In the genomic region with DNA sequence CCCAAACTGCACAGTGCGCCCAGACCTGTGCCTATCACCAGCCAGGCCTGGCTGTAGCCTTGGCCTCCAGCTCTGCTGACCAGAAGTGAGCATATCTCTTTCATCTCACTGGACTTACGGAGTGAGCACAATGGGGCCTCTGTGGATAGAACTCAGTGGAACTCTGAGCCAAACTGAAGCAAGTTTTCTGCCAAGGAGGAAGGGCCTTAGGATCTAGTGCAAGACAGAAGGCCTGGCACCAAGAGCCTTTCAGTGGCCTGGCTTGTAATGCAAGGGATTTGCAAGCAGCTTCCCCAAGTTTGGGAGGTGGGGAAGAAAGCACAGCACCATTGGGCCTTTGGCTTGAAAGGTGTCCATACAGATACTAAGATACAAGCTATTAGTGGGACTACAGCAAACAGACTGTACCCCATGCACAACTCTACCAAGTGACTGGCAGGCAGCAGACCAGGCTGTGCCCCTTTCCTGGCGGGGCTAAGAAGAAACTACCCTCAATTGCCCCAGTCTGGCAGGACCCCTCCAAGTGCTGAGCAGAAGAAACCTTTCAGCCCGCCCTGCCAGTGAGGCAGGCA, we compare ENCODE assay signal across 8 mouse cellular contexts. TPM values are rescaled to one million over a fixed set of nuclear protein-coding genes. Genes with fewer than 3 reads are reported as not detected.
DNase-seq lines count a peak whose midpoint lies in the region; ATAC-seq lines count a peak whose summit lies in the region.

No protein-coding gene starts in this region.

- H3K27me3 ChIP-seq in heart, embryonic 15.5 days = peaks cover 9% of the 10 kb centered on the region; the same call in 1 of the 2 replicates

- H3K4me3 ChIP-seq in heart, embryonic 15.5 days = peak overlapping the region; percentile 81

- WGBS in heart, embryonic 15.5 days = 66% methylated on average over 4 of the region's 4 CpGs

- H3K36me3 ChIP-seq in heart, embryonic 15.5 days = no peaks in the 10 kb centered on the region; the same call in 1 of the 2 replicates

- H3K4me2 ChIP-seq in heart, embryonic 15.5 days = peak overlapping the region; percentile 90

- peak overlapping the region; percentile 82; the same call in 1 of the 2 replicates for H3K9ac ChIP-seq in heart, embryonic 15.5 days

- DNase-seq in frontal cortex, postnatal 36 days (ENCODE audit: low spot score in 2 of 2) = no peak
- DNase-seq in MN1 (ENCODE audit: low spot score) = peak; percentile 51
- DNase-seq in layer of hippocampus, postnatal 36 days = peak; percentile 53 to 57
- peak; percentile 24 for DNase-seq in right cerebral cortex, postnatal 4 days
- no peak for DNase-seq in adrenal gland, adult 8-10 months

- H3K9me3 ChIP-seq in heart, embryonic 15.5 days (replicated peaks) = no peaks in the 10 kb centered on the region

- ATAC-seq in frontal cortex, adult (ENCODE audit: low TSS enrichment) = peak; percentile 39; the same call in 1 of the 2 replicates
- ATAC-seq in heart, embryonic 15.5 days (replicated peaks; ENCODE audit: insufficient number of reproducible peaks, insufficient read depth, low FRiP score, low read depth) = no peak
- no peak for ATAC-seq in erythroblast, adult 5-6 weeks (replicated peaks; ENCODE audit: low FRiP score, poor library complexity, severe bottlenecking)

- peaks cover 96% of the 10 kb centered on the region for H3K4me1 ChIP-seq in heart, embryonic 15.5 days (replicated peaks)

- H3K27ac ChIP-seq in heart, embryonic 15.5 days = peak overlapping the region; percentile 86

RNA-seq across cellular contexts. Expression of a gene that starts 16.4 kb away (rescaled TPM):
- polyA plus RNA-seq in heart, embryonic 15.5 days (2015; fragmentation: Nextera tagmentation; extraction: Ambion mirVana) = 10.8 and 24.2 TPM in 2 replicates
- total RNA-seq in layer of hippocampus, postnatal 36 days (2021) = 10 to 100 TPM; 30.4 to 31.4 TPM
- total RNA-seq in adrenal gland, adult 8-10 months (2022) = 10 to 100 TPM; 23.7 to 32.6 (median 28.4) TPM
- 7.3 and 10.0 TPM in 2 replicates for total RNA-seq in erythroblast, adult 5-6 weeks (2015; ENCODE audit: low replicate concordance)
- 3.3 and 4.6 TPM in 2 replicates for total RNA-seq in erythroblast, adult 5-6 weeks (2017; ENCODE audit: low replicate concordance)

RNA-seq across cellular contexts. Expression of a gene that starts 55.1 kb away (rescaled TPM):
- 10.5 and 14.5 TPM in 2 replicates for polyA plus RNA-seq in heart, embryonic 15.5 days (2015; fragmentation: Nextera tagmentation; extraction: Ambion mirVana)
- total RNA-seq in layer of hippocampus, postnatal 36 days (2021) = 10 to 100 TPM; 52.9 to 57.5 TPM
- total RNA-seq in adrenal gland, adult 8-10 months (2022) = 10 to 100 TPM; 62.3 to 73.6 (median 67.1) TPM
- total RNA-seq in erythroblast, adult 5-6 weeks (2015; ENCODE audit: low replicate concordance) = 12.5 and 18.8 TPM in 2 replicates
- 9.3 and 14.9 TPM in 2 replicates for total RNA-seq in erythroblast, adult 5-6 weeks (2017; ENCODE audit: low replicate concordance)

Comparison
In these comparisons a context has a peak if more than half of its experiments do, and no peak if none do; other contexts are left out.
1. DNase-seq: peak in MN1 (single experiment), layer of hippocampus, postnatal 36 days (2 of 2) and right cerebral cortex, postnatal 4 days (single experiment); none in frontal cortex, postnatal 36 days (0 of 2) and adrenal gland, adult 8-10 months (single experiment).